Mouse (Mus musculus) cortical plate, adult 2 months (tissue): ENCODE results near the gene D10Jhu81e. TPM values are rescaled to one million over a fixed set of nuclear protein-coding genes. Genes with fewer than 3 reads are reported as not detected.
A peak's percentile ranks its signal among the peaks of the same experiment; 100 is the strongest.

ENCODE experiments used
- H3K27ac ChIP-seq: fragments of 200-500 bp; 2 replicates; pipeline ENCODE4 v1.5.1; 2012; ENCODE audit warnings: low read length, control low read depth, inconsistent platforms; ENCODE audit not compliant: insufficient read depth
- H3K4me1 ChIP-seq: fragments of 200-500 bp; 2 replicates; pipeline ENCODE4 v1.6.1; 2011; ENCODE audit warnings: low read length; ENCODE audit not compliant: control insufficient read depth, insufficient read depth
- H3K4me3 ChIP-seq: fragments of 200-500 bp; 2 replicates; pipeline ENCODE4 v1.5.1; 2011; ENCODE audit warnings: mild to moderate bottlenecking, low read length, control low read depth; ENCODE audit not compliant: insufficient read depth
- CTCF ChIP-seq: fragments of 200-500 bp; IDR thresholded peaks from 2 replicates; pipeline ENCODE4 v1.5.1; 2011; ENCODE audit warnings: mild to moderate bottlenecking, control low read depth, low read length; ENCODE audit not compliant: insufficient read depth; ENCODE audit errors: extremely low read depth
- POLR2A ChIP-seq: fragments of 200-500 bp; IDR thresholded peaks from 2 replicates; pipeline ENCODE4 v1.6.1; 2011; ENCODE audit warnings: mild to moderate bottlenecking, low read length, control low read depth; ENCODE audit not compliant: insufficient read depth; ENCODE audit errors: extremely low read depth
- polyA plus RNA-seq: library from polyadenylated mRNA; depleted of rRNA; stranded (reverse); fragments of >200 nt; gene quantifications from 2 replicates; pipeline ENCODE4 v1.2.3, GENCODE M21; 2012

Gene D10Jhu81e
- polyA plus RNA-seq, 1 experiment = 128 TPM

GRCm38 (mm10) chr10:78183577-78183976, 14.0 kb upstream of the D10Jhu81e start:
- Histone ChIP-seq H3K4me1 (peaks cover 2% of the 10 kb centered on the region; the same call in 1 of the 2 replicates), H3K4me3 (no peak overlapping the region; the same call in 1 of the 2 replicates)

GRCm38 (mm10) chr10:78182321-78182720, 12.7 kb upstream of the D10Jhu81e start:
- Histone ChIP-seq H3K4me3 (no peak overlapping the region), H3K4me1 (peaks cover 2% of the 10 kb centered on the region; the same call in 1 of the 2 replicates), H3K27ac (no peak overlapping the region)
- TF ChIP-seq POLR2A (no peak), CTCF (no peak)

More at GRCm38 (mm10) chr10:78183577-78183976, 14.0 kb upstream of the D10Jhu81e start:
- no peak for TF ChIP-seq POLR2A
- no peak for TF ChIP-seq CTCF
- no peak overlapping the region for H3K27ac ChIP-seq

GRCm38 (mm10) chr10:78174474-78174873, 4.9 kb upstream of the D10Jhu81e start:
- TF ChIP-seq POLR2A (no peak), CTCF (no peak)
- Histone ChIP-seq H3K27ac (no peak overlapping the region), H3K4me1 (no peaks in the 10 kb centered on the region), H3K4me3 (no peak overlapping the region)

- TF ChIP-seq POLR2A (no peak), CTCF (no peak)
- Histone ChIP-seq H3K4me1 (peaks cover 4% of the 10 kb centered on the region), H3K27ac (no peak overlapping the region), H3K4me3 (no peak overlapping the region)
These were observed 2.0 kb upstream of the D10Jhu81e start for GRCm38 (mm10) chr10:78171581-78171980.

- H3K27ac ChIP-seq = no peak overlapping the region
- H3K4me1 ChIP-seq = peaks cover 4% of the 10 kb centered on the region
- H3K4me3 ChIP-seq = no peak overlapping the region
- TF ChIP-seq CTCF (no peak), POLR2A (no peak)
These were observed 1.5 kb upstream of the D10Jhu81e start for GRCm38 (mm10) chr10:78171057-78171456.

- Histone ChIP-seq H3K4me1 (peaks cover 4% of the 10 kb centered on the region), H3K27ac (0 out of 2 replicates have a peak overlapping the region, but pooled peaks have one; percentile 5), H3K4me3 (peak overlapping the region; percentile 90; the same call in 1 of the 2 replicates)
- TF ChIP-seq POLR2A (no peak), CTCF (no peak)
These were observed 863 bp upstream of the D10Jhu81e start for GRCm38 (mm10) chr10:78170445-78170844.

- TF ChIP-seq CTCF (no peak), POLR2A (no peak)
- peaks cover 4% of the 10 kb centered on the region for H3K4me1 ChIP-seq
- H3K4me3 ChIP-seq = peak overlapping the region; percentile 90
- no peak overlapping the region for H3K27ac ChIP-seq
These were observed 790 bp downstream of the D10Jhu81e start for GRCm38 (mm10) chr10:78168792-78169191.

GRCm38 (mm10) chr10:78167775-78168174, 1.8 kb downstream of the D10Jhu81e start:
- TF ChIP-seq POLR2A (no peak), CTCF (no peak)
- Histone ChIP-seq H3K4me1 (peaks cover 4% of the 10 kb centered on the region), H3K27ac (no peak overlapping the region), H3K4me3 (no peak overlapping the region)

- TF ChIP-seq POLR2A = no peak
- no peak for TF ChIP-seq CTCF
- peaks cover 4% of the 10 kb centered on the region for H3K4me1 ChIP-seq
These were observed 2.2 kb downstream of the D10Jhu81e start for GRCm38 (mm10) chr10:78167333-78167732.

GRCm38 (mm10) chr10:78165256-78166005, 4.2 kb downstream of the D10Jhu81e start:
- Histone ChIP-seq H3K4me3 (no peak overlapping the region), H3K4me1 (peaks cover 4% of the 10 kb centered on the region), H3K27ac (no peak overlapping the region)
- no peak for TF ChIP-seq CTCF

More at GRCm38 (mm10) chr10:78167333-78167732, 2.2 kb downstream of the D10Jhu81e start:
- Histone ChIP-seq H3K4me3 (no peak overlapping the region), H3K27ac (no peak overlapping the region)
